Mouse (Mus musculus) MN1 (cell line): ENCODE data around the gene Ccnk.

ENCODE experiments used
- DNase-seq: peaks from one replicate; pipeline ENCODE4 v3.0.0-alpha.2; 2016; ENCODE audit warnings: low spot score

The Ccnk gene

DNA sequence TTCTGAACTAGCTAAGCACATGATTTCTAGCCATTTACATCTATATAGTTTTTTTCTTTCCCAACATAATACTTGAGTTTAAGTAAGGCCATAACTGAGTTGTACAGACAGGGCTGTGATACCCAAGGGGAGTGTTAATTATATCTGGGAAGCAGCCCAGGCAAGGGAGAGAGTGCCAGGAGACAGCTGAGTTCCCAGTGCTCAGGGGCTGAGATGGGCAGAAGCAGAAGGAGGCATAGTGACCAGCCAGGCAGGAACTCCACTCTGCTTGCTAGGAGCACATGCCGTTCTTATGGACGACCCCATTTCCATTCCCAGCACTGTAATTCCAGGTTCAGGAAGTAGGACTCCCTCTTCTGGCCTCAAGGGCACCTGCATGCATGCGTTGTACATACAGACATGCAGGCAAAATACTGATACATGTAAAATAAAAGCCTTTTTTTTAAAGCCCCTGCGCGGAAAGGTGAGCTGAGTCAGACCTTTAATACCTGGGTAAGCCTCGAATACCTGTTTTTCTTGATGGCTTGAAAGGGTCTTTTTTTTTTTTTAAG is 8.2 kb downstream of the Ccnk start:
- no peak for DNase-seq

DNA sequence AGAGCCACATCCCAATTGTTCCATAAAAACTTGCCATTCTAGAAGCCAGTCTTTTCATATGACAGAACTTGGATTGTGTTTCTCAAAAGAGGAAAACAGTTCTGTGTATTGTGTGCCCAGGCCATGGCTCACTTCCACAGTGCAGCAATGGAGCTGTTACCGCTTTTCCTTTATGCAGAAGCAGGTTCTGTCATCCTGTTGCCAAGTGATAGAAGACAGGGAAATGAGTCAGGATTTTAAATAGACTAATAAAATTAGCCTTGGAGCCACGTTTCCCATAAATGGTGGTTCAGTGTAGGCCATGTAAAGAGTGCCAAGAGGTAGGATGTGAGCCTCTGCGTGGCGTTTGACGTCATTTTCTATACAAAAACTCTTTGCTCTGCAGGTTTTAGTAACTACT is 14.5 kb downstream of the Ccnk start:
- peak; percentile 77 for DNase-seq

DNA sequence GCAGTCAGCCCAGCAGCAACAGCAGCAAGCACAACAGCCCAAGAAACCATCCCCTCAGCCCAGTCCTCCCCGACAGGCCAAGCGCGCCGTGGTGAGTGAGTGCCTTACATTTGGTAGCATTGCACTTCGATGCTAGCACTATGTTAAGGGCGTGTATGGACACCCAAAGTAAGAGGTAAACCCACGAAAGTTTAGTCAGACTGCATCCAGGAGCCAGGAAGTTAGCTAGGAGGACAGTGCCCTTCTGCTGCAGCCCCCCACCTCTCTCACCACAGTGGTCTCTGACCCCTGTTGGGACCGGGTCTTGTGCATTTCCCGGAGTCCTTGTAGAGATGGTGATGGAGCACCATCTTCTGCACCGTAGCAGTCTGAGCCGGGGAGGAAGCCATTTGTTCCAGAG is 16.4 kb downstream of the Ccnk start:
- DNase-seq = no peak

DNA sequence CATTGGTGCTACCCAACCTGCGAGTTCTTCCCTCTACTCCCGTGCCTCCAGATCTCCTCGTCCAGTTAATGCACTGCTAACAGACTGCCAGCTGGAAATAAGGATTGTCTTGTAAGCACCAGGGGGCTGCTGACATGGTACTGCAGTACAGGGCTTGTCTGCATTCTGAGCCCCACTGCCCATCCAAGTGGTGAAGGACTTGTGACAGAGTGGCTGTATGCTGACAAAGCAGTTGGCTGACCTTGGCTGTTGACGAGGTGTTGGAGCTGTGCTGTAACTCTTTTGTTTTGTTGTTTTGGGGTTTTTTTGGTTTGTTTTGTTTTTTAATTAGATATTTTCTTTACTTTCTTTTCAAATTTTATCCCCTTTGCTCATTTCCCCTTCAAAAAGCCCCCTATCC is 19.1 kb downstream of the Ccnk start:
- DNase-seq = no peak

DNA sequence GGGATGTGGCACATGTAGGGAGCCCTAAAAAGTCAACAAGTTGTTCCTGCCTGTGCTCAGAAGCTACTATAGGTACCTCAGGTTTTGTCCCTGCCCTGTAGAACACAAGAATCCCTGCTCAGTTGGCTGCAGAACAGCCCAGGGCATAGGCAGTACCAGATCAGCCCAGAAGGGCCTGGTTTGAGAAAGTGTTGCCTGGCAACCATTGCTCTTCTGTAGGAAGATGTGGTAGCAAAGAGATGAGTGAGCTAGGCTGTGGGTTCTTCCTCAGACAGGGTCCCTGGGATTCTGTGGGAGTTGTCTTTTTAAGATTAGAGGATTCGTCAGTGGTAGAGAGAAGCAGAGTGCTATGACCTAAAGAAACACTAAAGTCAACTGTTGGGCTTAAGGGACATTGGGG is 20.7 kb downstream of the Ccnk start:
- DNase-seq = no peak

DNA sequence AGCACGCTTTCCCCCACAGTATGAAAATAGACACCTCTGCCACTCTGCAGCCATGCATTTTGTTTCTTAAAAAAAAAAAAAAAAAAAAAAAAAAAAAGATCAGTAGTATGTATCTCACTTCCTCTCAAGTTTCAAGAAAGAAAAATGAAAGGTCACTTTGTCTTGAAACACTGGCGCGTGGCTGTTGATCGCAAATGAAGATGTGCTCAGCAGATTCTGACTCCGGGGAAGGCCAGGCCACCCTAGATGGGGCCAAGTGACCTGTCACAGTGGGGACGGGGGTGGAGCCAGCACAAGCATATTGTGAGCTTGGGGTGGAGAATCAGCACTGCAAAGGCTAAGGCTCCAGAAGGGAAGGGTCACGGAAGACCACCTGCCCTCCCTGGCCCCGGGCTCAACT is 24.5 kb downstream of the Ccnk start:
- no peak for DNase-seq

DNA sequence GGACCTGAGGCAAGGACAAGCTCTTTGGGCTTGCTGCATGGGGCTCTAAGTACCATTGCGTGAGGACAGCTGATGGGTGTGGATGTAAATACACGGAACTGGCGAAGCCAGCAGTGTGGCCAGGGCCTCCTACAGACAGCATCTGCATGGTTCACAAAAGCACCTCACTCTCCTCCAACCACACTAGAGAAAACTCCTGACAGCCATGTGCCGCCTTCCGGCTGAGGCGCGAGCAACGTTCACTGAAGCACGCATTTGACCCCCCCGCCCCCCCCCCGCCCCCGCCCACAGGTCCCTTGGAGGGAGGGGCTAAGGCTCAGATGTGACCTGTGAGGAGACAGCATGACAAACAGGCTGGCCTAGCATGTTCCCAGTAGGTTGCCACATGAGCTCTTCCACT is 25.6 kb downstream of the Ccnk start:
- DNase-seq = no peak

DNA sequence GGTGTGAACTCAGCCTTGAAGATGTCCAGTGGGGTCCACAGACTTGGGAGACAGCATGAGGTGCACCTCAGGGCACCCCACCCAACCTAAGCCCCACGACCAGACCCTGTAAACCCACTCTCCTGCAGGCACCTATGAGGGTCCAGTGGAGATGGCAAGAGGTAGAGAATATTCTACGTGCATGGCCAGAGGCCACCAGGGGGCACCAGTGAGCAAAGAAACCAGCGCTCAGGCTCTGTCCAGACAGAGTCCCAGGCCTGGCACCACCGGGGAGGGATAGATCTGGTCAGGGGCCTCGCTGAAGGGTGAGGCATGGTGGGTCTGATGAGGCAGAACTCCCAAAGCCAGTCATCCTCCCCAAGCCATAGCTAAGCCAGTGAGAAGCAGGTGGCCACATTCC is 27.3 kb downstream of the Ccnk start:
- peak; percentile 75 for DNase-seq

DNA sequence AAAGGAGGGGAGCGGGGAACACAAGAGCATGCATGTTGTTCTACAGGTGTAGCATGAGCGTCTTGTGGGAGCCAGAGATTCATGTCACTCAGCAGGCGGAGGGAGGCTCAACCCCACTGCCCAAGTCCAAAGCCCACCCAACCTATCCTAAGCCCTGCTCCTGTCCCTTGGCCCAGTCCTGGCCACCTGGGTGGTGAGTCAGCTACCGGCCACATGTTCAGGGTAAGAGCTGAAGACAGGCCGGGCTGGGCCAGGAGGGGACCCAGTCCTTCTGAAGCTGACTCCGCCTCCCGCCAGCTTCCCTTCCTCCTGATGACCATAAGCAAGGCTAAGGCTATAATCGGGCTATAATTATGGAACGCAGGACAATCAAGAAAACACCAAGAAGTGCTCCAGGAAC is 28.8 kb downstream of the Ccnk start:
- DNase-seq = peak; percentile 48

DNA sequence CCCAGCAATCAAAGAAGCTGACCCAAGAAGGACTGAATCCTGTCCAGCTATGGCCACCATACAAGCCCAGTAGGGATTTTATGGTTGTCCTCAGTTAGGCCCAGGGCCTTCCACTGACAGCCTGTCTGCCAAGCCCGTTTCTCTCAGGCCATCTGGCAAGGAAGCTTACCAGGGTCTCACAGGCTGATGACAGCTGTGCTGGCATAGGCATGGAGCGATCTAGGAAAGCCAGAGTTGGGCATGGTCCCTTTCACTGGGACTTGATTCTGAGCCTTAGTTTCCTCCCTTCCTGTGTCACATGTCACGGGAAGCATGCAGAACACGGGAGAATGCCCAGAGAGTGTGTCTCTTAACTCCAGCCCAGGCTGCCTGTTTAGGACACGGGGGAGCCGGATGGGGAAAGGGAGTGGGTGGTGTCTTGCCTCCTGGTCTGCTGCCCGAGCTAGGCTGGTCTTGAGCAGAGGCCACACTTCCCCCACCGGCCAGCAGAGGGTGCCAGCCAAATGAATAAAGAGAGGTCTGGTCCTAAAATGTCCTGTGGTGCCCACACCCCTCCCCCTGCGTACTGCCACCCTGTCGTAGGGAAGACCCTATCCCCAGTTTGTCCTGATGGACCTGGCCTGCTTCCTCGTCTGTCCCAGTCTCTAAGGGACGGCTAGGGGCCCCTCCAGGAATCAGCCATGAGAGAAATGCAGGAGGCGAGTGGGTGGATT is 29.5 kb downstream of the Ccnk start:
- DNase-seq = peak; percentile 79

DNA sequence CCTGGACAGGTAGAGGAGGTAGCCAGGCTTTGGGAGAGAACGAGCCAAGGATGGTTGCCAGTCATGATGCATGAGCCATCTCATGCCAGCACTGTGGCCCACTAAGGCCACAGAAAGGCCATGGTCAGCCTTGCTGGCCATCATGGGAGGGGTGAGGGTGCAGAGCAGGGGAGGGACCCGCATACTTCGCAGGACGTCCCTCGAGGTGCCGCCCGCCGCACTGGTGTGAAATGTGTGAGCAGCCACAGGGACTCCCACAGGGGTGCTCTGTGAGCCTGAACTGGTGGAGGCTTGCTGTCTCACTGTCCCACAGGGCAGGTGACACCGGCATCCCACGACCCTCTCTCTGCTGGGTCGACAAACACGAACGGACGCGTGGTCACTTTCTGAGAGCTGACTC is 31.2 kb downstream of the Ccnk start:
- no peak for DNase-seq

DNA sequence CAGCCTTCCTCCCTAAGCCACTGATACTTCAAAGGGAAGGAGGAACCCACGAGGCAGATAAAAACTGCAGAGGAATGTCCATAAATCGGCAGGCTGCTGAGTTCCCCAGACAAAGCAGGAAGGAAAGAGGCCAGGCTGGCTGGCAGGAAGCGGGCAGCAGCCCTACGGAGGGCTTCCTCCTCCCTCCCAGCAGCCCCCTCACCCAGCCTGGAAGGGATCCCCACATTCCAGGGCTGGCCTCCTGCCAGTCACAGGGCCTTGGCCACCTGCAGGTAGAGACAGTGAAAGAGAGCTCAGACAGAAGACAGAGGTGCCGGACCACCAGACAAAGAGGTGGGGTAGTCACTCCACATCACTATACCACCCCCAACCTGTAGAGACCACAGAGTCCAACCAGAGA is 32.7 kb downstream of the Ccnk start:
- DNase-seq = no peak

DNA sequence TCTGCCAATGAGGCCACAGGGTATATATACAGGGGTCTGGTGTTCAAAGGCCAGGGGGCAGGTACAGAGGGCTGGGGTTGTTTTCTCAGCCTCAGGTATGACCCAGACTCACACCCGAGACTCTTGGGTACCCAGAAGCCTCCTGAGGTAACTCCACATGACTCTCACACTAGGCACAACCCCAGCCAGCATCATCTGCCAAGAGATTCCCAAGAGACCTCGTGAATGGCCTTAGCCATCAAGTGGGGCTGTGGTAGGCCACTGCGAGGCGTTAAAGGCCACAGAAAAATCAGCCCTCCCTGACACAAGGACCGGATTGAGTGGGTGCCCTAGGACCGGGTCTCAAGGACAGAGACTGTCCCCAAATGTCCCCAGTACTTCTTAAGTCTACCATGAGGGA is 33.1 kb downstream of the Ccnk start:
- DNase-seq = no peak

DNA sequence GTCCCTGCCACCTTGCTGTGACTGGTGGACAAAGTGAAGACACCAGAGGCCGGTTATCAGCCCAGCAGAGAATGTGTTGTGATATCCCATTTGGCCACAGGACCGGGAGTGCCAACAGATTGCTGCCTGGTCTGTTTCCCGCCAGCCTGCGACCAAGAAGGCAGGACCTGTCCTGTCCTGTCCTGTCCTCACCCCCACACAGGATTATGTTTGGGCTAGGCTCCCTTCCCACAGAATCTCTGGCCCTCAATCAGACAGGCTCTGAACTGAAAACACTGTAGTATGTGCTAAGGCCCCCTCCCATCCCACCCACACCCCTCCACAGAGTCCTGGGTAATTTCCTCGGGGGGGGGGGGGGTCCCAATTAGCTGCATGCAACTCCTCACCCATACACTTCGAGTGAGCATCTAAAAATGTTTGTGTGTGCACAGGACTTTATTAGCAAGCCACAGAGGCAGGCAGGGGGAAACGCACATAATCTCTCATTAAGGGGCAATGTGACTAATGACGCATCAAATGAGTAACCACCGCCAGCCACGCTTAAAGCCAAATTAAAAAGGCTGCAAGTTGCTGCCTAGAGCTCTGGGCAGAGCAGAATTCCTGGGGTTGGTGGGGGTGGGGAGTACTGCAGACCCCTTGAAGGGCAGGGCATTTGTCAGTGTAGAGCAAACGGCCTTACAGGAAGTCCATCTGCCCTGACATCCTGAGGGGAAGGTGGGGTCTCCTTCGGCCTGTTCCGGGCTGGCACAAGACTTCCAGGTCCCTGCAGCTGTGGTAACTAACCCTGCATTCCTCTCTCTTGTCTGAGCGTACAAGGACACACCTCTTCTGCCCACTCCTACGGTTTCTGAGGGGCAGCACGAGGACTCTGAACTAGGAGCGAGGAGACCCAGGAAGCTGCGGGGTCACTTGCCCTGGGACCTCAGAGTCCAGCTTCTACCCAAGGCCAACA is 34.0 kb downstream of the Ccnk start:
- peak; percentile 40 for DNase-seq

DNA sequence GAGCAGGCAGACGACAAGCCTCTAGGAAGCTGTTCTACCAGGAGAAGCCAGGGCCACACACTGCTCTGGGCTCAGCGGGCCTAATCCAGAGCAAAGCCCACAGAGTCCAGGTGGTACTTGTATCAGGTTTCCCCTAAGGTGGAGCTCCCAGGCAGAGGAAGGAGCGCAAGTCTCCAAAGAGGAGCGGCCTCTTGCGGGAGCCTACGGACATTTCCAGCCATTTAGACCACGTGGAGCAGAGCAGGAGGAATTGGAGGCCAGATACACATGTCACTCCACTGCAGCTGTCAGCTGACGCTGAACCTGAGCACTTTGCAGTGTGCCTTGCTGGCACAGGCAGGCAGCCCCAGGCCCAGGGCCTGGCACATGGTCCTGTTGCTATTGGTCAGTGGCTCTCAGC is 35.7 kb downstream of the Ccnk start:
- peak; percentile 33 for DNase-seq

DNA sequence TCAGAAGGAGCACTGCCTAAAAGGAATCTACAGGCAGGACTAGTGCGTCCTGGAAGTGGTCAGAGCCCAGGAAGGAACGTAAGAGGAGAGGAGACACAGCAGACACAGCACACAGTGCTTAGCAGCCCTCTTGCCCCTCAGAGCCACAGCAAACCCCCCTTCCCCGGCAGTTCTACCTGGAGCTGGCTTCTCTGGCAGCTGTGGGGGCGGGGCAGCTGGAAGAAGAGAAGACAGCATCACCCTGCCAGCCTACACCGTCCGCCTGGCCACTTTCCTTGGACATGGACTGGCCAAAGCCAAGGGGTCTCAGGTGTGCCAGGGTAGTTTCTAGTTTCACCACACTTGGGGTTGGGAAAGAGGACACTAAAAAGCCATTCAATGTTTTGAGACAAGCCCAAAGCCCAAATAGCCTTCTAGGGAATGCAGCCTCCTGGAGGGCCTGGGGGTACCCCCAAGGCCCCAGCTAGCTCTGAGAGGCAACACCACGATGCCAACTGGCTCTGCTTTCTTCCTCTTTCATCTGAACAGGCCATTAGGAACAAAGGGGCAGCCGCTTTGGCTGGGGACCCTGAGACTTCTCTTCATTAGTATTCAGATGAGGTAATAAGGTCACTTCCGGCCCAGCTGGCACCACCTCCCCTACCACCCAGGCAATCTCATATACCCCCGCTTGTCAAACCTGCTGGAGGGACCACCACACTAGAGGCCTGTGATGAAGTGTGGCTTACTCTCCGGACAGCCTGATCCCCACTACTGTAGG is 37.4 kb downstream of the Ccnk start:
- DNase-seq = no peak

DNA sequence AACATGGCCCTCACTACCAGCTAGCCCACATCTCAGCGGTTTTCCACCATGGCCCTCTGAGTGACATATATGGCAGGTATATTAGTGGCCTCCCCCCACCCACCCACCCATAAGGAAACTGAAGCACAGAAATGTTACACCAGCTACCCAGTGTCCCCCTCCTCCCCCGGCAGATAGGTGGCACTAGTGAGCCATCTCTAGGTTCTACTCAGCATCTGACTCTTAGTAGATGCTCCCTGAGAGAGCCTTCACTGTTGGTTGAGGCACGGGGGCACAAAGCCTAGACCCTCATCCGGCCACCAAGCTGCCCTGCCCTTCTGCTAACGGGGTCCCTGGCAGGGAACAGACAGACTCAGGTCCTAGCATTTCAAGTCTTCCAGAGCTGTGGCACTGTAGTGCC is 38.2 kb downstream of the Ccnk start:
- no peak for DNase-seq

DNA sequence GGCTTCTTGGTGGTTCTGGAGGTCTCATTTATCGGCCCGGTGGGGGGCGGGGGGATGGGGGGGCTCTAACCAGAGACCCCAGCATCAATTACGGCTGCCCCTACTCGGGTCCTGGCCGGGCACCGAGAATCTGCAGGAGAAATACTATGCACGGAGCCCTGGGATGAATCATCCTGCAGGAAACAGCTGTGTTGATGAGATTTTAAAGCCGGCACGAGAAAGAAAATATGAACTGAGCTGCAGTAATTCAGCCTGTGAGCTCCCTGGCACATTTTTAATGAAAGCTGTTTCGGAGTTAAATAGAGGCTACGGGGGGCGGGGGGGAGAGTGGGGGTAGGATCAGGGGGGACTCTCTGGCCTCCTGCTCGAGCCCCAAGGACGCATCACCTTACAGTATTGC is 39.8 kb downstream of the Ccnk start:
- no peak for DNase-seq

DNA sequence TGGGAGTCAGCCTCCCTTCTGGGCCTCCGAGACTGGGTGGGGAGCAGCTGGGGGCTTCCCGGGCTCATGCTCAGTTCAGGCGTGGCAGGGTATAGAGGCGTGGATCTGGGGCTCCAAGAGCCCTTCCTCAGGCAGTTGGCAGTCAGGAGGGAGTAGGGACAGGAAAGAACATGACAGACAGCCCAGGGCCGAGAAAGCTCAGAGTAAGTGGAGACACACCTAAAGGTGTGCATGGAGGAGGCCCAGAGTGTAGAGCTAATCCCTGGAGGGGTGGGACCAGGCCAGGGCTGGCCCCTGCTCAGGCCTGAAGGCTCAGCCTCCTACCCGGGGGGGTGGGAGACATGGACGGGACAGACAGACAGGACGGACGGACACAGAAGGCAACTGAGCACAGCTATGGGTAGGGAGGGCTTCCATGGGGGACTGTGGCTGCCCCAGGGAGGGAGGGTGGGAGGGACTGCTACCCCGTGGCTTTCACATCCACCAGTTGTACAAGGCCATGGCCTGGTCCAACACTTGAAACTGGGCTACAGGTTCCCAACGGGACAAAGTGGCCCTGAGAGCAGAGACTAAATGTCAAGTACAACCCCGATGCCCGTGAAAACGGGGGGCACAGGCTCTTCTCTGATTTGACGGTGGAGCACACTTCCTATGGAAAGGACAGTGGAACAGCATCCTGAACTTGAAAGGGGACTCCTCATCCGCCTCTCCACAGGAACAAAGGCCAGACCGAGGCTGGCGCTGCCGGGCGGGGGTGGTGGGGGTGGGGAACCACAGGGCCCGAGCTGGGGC is 40.6 kb downstream of the Ccnk start:
- no peak for DNase-seq

DNA sequence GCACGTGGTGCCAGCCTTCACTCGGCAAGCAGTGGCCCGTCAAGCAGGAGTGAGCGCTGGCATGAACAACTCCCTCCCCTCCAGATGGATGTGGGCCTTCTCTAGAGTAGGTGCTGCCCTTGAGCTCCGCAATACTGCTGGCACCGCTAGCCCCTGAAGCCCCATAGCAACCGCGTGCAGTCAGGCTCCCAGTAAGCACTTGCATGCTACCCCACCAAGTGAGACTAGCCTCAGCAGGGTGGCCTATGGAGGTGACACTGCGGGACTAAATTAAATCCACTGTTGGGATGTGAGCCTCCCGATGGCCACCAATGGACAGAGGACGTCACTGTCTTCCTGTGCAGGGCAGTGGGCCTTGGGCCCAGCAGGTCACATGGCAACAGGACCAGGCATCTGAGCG is 41.2 kb downstream of the Ccnk start:
- DNase-seq = no peak

DNA sequence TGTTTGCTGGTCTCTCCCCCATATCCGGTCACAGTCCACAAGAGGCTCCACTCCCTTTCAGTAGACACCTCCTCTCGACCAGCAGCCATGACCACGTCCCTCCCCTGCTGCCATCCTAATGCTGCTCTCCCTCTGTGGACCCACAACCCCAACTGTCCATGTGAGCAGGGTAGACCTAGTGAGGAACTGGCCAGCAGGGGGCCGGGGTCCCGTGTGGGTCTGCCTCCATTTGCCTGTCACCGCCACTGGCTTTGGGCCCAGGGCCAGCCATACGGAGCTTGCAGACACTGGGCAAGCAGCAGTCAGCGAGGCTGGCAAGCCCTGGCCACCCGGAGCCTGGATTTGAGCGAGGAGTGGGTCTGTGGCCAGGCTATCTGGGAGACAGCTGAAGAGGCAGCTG is 41.8 kb downstream of the Ccnk start:
- DNase-seq = peak; percentile 71

DNA sequence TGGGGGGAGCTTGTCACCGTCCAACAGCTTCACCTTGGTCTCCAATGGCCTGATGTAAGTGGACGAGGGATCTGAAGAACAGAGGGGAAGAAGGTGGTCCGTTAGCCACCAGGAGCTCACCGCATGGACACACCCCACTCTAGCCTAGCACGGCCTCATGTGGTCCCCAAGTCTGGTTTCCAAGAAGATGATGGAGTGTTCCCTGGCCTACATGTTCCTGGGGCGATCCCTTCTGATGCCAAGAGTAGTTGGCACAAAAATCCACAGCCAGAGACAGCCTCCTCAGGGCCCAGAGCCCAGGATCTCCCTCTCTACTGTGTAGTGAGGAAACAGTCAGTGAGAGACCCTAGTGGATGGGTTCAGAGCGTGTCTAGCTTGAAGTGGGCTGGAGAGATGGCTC is 42.3 kb downstream of the Ccnk start:
- DNase-seq = no peak
